Mouse (Mus musculus): ENCODE data around the gene Cars2. TPM values are rescaled to one million over a fixed set of nuclear protein-coding genes. Genes with fewer than 3 reads are reported as not detected.
"Not testable (repeated sequence)": the region's sequence is repeated elsewhere in the genome, so short reads cannot be mapped to it uniquely, and the experiment has no call there.

Cars2 gene
- total and polyA plus RNA-seq, 3 experiments: 48.0 to 82.1 (median 58.2) TPM

DNA sequence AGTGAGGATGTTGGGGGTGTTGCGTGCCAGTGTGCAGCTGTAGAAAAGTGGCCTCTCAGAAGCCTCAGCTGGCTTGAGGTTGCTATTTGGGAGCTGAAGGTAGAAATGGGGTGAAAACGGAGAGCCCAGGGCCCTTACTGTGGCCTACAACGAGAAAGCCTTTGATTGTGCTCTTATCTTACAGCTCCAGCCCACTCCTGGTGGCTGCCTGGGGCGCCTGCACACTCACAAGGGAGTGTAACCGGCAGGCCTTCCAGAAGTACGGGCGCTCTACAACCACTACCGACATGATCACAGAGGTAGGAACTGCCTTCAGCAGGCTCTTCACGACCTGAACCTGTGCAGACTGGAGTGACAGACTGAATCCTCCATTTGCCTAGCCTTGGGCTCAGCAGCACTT is 37.9 kb downstream of the Cars2 start:
- no peak for DNase-seq

DNA sequence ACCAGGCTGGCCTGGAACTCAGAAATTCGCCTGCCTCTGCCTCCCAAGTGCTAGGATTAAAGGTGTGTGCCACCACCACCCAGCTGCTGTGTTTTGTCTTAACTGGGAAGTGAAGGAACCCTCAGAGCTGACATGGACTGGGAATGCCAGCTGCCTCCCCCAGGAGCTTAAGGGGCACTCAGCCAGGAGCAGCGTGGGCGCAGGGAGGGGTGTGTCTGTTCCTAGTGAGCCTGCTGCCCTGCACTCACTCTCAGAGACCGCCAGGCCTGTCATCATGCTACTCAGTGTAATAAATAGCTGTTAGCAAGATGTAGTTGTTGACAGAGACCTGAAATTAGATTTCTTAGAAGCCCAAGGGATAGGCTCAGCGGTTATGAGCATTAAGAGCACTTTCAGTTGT is 39.6 kb downstream of the Cars2 start:
- no peak for DNase-seq

DNA sequence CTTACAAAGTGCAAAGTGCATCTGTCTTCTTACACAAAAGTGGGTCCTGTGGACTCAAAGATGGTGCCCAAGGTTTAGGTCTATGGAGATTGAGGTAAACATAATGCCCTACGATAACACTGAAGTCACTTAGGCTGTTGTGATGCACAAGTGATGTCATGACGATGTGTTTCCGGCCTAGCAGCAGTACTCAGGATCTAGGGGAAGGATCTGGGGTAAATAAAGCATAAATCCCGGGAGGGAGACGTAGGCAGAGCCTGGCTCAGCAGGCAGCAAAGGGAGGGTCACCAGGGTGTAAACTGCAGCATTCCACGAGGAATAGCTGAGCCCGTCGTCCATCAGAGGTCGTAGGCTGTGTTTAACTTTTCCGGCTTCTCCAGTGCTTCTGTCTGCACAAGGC is 41.7 kb downstream of the Cars2 start:
- no peak for DNase-seq

DNA sequence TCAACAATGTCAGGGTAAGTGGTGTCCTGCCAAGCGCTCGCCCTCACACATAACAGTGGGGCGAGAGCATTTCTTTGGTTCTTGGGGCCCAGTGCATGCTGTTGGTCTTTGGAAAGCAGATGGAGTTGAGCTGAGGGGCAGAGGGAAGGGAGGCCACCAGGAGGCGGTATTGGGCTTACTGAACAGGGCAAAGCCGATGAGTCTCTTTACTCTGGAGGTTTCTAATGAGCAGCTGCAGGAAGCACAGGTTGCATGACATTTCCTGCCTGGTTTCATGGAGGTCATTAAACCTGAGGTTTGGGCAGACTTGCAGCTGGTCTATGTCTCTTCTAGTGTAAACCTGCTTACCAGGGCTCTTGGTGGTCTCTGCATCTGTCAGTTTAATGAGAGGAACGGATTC is 43.8 kb downstream of the Cars2 start:
- no peak for DNase-seq

DNA sequence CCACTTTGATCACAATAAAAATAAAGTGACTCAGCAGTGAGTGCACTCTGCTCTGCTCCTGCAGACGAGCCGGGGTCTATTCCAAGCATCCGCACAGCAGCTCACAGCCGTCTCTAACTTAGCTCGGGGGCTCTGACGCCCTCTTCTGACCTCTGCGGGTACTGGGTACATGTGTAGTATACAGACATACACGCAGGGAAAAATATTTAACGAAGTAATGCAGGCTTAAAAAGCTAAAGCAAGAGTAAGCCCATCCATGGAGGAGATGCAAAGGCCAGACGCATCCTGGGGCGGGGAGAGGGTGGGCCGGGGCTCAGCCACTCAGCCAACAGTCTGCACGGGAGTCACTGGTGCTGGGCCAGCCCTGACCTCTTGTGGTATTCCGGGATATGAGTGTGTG is 44.5 kb downstream of the Cars2 start:
- no peak for DNase-seq

DNA sequence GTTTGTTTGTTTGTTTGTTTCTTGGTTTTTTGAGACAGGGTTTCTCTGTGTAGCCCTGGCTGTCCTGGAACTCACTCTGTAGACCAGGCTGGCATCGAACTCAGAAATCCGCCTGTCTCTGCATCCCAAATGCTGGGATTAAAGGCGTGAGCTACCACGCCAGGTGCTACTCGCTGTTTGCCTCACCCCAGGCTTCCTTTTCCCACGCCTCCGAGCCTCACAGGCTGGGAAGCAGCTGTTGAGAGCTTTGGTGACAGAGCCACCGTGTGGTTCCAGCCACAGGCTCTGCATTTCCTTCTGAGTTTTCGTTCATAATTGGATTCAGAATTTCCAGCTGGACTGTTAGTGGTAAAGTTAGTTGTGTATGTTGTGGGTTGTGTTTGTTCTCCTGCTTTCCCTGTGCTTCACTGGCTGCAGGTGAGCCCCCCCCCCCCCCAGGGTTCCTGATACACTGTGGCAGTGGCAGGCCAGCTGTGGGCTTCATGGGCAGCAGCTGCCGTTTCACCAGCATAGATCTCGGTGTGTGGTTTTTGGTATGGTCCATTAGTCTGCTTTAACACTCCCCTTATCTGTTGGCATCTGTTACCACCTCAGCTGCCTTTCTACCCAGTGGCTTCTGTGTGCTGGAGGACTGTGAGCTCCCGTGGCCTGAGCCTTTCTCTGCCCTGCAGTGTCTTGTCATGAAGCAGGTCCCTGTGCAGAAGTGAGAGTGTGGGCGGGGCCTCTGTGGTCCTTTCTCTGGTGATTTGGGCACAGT is 46.9 kb downstream of the Cars2 start:
- DNase-seq: no peak

DNA sequence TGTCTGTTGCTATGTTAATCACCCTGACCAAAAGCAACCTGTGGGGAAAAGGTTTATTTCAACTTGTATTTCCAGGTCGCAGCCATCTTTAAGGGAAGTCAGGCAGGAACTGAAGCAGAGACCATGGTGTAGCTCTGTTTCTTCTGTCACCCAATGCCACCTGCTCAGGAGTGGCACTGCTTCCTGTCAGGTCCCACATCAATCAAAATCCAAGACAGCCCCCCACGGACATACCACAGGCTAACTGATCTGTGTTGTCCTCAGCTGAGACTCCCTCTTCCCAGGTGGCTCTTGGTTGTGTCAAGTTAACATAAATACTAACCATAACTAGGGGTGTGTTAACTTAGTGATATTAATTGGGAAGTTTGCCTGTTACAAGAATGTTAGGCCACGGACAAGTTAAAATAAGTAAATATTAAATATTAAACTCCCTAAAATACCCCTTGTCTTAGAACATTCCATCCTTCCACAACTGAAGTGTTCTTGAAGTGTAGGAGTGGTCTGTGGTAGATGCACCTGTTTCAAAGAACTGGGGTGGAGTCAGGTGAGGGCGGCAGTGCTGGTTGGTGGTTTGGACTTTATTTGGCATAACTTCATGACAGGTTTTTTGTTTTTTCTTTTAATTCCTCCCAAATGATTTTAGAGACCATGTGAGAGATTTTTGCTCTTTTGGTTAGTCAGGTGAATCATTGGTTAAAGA is 51.6 kb downstream of the Cars2 start:
- no peak for DNase-seq

DNA sequence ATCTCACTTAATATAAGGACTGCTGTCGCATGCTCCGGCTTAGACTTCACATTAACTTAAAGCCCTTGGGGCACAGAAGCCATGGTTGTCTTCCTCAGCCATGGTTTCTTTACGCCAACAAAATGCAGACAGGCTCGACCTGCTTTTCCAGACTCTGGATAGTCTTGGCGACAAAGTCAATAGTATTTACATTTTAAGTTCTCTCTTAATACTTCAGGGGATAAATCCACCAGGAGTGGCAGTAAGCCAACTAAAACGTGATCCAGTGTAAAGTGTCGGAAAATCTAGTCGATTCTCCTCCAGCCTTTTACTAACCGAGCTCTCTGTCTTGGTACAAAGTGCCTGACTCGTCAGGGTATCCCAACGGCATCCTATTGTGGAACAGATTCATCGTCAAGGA is 52.3 kb downstream of the Cars2 start:
- no peak for DNase-seq

DNA sequence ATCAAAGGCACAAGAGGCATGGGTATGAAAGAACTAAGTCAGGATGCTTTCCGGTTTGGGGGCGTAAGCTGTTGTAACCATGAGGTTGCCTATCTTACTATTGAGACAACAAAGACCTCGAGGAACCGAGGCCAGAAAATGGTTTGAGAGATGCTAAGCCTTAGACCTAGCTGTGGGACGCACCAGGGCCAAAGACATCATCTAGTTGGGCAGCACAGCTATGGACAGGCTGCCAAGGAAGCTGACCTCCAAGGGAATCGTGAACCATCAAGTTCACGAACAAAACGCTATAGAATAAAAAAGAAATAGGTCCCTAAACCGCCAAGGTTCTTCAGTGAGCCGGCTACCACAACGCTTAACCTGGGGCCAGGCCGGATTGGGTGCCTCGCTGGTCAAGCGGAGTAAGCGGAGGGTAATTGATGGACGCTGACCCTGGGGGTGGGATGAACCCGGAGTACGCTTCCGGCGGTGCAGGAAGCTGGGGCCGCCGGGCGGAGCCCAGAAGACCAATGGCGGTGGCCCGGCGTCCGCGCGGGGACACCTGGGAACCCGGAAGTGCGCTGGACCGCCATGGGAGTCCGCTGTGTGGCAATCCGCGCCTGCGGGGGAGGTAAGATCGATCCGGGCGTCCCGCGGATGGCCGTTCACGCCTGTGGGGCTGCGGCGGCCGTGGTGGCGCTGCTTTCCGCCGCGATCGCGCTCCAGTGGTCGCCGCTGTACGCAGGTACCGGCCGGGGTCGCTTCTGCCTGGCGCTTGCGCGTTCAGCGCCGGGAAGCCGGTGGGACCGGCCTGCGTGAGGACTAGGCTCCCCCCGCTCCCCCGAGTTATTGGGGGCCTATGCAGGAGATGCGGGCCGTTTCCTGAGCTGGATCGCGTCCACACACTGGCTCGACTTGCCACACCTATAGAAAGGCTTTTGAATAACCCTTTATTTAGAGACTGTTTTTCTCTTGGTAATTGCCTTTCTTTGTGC is 53.3 kb downstream of the Cars2 start, which contains the start of gene Naxd:
TSS of gene Naxd (plus strand) at position 490 of the 974 bp plus-strand sequence.
- peak; percentile 95 for DNase-seq

DNA sequence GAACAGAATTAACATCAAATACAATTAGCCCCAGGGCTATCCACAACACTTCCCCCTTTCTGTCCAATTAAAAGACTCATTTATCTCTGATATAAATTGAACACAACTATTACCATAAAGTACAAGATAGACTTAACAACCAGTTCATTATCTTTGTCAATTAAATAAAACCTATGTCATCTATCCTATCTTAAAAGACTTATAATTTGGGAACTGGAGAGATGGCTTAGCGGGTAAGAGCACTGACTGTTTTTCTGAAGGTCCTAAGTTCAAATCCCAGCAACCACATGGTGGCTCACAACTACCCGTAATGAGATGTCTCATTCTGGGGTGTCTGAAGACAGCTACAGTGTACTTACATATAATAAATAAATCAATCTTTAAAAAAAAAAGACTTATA is 58.2 kb downstream of the Cars2 start:
- not testable (repeated sequence) for DNase-seq

DNA sequence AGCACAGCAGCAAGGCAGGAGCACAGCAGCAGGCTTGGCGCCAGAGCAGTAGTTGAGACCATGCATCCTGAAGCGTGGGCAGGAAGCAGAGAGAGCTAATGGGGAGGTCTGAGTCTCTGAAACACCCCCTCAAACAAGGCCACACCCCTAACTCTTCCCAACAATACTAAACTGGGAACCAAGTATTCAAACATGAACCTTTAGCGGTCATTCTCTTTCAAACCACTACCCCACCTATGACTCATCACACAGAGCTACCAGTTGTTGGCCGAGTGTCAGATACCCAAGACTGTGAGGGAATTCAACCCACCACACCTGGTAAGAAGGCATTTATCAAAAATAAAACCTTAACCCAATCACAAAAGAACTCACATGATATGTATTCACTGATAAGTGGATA is 63.4 kb downstream of the Cars2 start:
- DNase-seq: no peak

DNA sequence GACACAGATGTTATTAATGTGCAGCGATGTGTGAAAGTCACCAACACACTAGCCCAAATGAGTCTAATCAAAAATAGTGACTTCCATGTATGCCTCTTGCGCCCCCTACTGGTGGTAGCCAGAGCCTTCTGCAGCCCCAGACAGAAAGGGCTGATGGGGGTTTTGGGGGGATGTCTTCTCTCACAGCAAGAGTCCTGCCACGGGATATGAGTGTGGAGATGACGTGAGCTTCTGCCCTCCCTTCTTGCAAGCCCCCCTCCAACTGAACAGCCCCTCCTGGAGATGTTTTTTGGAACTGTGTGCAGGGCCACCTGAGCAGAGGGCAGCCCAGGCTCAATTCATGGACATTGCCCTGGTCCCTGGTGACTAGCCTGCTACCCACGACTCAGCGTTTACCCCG is 64.4 kb downstream of the Cars2 start:
- DNase-seq: peak; percentile 66

DNA sequence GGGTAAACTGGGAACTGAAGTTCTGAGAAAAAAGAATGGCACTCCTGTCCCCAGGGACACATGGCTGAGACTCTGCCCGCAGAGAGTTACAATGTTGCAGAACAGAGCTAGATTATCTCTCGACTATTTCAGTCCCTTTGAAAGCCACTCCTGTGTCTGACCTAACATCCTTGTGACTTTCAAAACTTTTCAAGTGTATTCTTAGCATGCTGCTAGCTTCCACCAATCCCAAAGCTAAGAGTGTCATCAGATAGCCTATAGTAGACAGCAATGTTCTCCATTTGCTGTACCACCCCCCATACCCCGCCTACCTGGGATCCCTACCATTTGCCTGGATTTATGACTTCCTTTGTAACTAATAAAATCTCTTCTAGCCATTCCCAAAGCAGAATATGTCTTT is 68.0 kb downstream of the Cars2 start:
- no peak for DNase-seq

DNA sequence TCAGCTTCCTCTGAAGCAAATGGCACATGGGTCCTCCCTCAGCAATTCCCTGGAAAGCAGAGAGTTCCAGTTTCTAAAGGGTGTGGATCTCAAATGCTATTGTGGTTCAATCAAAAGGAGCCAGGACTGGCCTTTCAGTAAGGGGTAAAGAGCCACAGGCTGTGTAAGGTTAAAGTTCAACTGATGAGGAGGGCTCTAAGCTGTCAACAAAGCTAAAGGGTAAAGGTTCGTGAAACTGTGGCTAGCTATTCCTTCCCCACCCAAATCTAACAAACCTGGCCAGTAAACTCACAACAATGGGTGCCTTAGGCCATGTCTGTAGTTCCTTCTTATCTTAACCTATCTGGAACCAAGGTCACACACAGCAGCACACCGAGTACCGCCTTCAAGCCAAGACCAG is 68.7 kb downstream of the Cars2 start:
- no peak for DNase-seq

DNA sequence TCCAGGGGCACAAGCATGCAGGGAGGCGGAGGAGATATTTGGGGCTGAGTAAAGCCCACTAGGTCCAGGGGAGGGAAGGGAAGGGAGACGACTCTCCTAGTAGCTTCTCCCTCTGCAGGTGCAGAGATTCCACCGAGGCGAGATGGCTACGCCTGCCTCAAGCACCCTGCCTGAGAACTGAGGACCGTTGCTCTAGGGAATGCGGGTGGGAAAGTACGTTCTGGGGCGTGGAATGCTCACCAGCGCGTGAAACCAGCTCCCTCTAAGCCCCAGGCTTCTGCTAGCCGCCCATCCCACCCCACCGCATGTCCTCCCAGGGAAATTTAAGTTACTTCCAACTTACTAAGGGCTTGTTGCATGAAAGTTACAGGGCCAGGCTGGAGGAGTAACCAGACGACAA is 71.0 kb downstream of the Cars2 start:
- no peak for DNase-seq

DNA sequence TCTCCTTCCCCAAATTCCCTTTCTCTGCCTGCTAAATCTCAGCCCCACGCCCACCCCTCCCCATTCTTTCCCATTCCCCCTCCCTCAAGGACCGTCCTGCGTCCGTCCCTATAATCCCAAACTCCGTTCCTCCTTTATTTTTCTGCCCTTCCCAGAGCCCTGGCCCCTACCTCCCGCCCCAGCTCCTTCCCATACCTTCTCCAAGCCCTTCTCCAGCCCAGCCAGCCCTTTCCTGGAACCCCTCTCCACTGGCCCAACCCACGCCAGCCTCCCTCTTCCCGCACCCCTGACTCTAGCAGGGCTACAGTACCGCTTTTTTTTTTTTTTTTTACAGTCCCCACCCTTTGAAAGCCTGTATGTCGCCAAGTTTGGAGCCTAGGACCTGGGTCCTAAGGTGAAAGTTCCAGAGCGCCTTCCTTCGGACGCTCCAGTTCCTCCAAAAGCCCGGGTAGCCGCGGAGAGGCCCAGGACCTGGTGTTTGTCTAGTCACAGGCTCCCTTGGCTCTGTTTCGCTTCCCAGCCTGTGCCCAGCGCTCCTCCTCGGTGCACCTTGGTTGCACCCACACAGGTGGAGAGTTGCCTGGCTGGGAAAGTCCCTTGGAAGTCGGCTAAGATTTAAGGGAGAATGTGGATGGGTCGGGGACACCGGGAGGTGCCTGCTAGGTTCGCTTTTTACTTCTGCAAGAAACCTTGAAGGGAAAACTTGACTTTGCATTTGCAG is 71.6 kb downstream of the Cars2 start:
- peak; percentile 30 for DNase-seq

DNA sequence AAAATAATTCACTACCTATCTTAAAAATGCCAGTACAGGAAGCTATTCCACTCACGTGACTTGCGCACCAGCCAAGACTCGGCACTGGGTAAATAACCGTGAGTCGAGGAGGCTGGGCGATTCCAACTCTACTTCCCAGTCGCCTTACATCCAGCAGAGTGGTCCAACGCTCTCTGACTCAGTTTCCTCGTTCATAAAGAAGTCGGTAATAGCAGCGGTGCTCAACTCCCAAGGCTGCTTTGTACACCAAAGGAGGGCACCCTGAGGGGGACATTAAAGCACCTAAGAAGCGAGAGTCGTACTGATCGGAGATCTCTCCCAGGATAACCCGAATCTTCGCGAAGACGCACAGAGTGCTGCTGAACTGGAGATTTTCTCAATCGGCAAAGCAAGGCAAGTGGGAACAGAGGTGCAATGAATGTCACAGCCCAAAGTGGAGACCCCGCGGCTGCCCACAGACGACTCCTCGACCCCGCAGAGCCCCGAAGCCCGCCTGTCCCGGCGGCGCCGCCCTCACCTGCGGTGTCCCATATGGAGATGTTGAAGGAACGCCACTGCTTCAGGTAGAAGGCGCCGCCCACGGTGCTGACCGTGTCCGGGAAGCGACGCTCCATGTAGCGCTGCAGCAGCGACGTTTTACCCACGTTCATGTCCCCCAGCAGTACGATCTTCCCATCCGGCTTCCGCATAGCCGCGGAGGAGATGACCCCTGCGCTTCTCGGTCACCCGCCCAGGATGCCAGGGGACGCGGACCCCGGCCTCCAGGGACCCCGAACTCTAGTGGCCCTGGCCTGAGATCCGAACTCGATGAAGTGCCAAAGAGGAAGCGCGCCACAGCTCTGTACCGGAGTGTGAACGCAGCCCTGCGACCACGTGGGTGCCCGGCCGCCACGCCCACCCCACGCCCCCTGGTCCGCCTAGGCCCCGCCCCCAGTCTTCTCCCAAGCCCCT is 72.5 kb downstream of the Cars2 start, which contains the start of gene Rab20:
TSS of gene Rab20 (minus strand) at position 900 of the 951 bp plus-strand sequence.
- DNase-seq: peak; percentile 85

DNA sequence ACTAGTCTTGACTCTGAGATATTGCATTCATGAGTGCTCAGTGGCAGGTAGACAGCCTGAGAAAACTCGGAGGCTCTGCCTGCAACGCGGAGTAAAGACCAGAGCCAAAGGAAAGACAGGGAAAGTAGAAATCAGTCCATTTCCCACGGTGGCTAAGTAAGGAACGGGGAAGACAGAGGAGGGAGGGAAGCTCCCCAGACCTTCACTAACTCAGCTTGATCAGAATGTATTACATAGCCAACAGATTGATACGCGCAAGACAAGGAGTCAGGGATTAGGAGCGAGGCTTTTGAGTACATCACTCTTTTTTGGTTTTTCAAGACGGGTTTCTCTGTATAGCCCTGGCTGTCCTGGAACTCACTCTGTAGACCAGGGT is 73.4 kb downstream of the Cars2 start:
- no peak for DNase-seq

DNA sequence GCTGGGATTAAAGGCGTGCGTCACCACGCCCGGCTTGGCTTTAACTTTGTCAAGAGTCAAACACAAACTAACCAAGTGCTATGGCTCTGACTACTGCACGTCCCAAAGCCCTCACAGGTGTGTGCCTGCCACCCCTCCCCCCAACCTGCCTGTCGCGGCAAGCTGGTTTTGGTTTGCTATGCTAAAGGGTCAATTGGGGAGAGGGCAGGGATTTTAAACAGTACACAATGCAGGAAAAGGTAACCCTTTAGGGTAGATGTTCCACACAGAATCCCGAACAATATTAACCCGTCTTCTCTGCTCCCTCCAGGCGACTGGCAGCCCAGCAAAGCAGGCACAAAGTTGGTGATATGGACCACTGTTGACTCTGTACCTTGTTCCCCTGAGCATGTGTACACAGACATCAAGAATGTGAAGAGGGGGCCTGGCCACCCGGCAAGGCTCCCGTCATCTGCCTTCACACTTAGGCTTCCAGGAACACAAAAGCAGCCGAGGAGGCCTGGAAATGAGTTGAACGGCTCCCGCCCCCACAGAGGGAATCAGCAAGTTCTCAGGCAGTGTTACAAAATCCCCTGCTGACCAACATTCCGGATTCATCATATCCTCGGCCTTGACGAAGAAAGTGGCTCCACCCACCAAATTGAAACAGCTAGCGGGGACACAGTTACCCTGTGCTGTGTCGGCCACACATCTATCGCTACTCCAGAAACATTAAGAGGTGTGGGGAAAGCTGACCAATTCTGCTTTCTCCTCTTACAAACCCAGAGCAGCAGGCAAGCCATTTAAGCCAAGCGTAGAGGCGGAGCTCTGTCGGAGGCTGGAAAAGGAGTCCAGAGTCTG is 74.0 kb downstream of the Cars2 start:
- DNase-seq: peak; percentile 89

DNA sequence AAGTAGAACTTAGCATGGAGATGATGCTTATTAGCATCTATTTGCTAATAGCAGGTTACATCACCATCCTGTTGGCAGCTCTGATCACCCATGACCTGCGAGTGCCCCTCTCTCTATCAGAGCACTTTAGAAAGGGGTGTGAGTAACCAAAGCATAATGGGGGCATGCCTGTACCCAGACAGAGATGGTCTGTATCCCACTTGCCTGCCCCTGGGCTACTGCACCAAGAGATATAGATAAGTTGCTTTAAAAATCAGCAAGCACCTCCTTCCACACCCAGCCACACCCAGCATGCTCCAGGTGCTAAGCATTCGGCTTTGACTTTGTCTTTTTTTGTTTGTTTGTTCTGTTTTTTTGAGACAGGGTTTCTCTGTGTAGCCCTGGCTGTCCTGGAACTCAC is 74.7 kb downstream of the Cars2 start:
- DNase-seq: no peak
